Mouse (Mus musculus): Measurements from ENCODE around the gene Slc13a4.

The Slc13a4 gene

GRCm38 (mm10) chr6:35308037-35308436 lies at the start of gene Slc13a4:
TSS of gene Slc13a4 (minus strand) at chr6:35308131.
- no peak for ATAC-seq (ENCODE audit: low TSS enrichment)

- peak; percentile 65; the same call in 1 of the 2 replicates for ATAC-seq (ENCODE audit: low TSS enrichment)
Observed at GRCm38 (mm10) chr6:35355320-35355719, 47.4 kb upstream of the Slc13a4 start.

- peak; percentile 59; the same call in 1 of the 2 replicates for ATAC-seq (ENCODE audit: low TSS enrichment)
Observed at GRCm38 (mm10) chr6:35354622-35354998, 46.7 kb upstream of the Slc13a4 start.

GRCm38 (mm10) chr6:35353846-35354621 lies 46.1 kb upstream of the Slc13a4 start:
- no peak for ATAC-seq (ENCODE audit: low TSS enrichment)

GRCm38 (mm10) chr6:35353416-35353815 lies 45.5 kb upstream of the Slc13a4 start:
- no peak for ATAC-seq (ENCODE audit: low TSS enrichment)

GRCm38 (mm10) chr6:35352867-35353266 lies 44.9 kb upstream of the Slc13a4 start:
- ATAC-seq (ENCODE audit: low TSS enrichment), result no peak

- no peak for ATAC-seq (ENCODE audit: low TSS enrichment)
Observed at GRCm38 (mm10) chr6:35351826-35352225, 43.9 kb upstream of the Slc13a4 start.

GRCm38 (mm10) chr6:35349784-35350183 lies 41.9 kb upstream of the Slc13a4 start:
- ATAC-seq (ENCODE audit: low TSS enrichment), result no peak; the same call in 1 of the 2 replicates

GRCm38 (mm10) chr6:35338640-35339039 lies 30.7 kb upstream of the Slc13a4 start:
- ATAC-seq (ENCODE audit: low TSS enrichment), result no peak

GRCm38 (mm10) chr6:35337836-35338235 lies 29.9 kb upstream of the Slc13a4 start:
- no peak for ATAC-seq (ENCODE audit: low TSS enrichment)

- no peak for ATAC-seq (ENCODE audit: low TSS enrichment)
Observed at GRCm38 (mm10) chr6:35335452-35335851, 27.5 kb upstream of the Slc13a4 start.

GRCm38 (mm10) chr6:35334278-35334677 lies 26.3 kb upstream of the Slc13a4 start:
- no peak for ATAC-seq (ENCODE audit: low TSS enrichment)

GRCm38 (mm10) chr6:35333632-35334031 lies 25.7 kb upstream of the Slc13a4 start:
- no peak for ATAC-seq (ENCODE audit: low TSS enrichment)

- ATAC-seq (ENCODE audit: low TSS enrichment), result no peak
Observed at GRCm38 (mm10) chr6:35330834-35331233, 22.9 kb upstream of the Slc13a4 start.

GRCm38 (mm10) chr6:35329956-35330355 lies 22.0 kb upstream of the Slc13a4 start:
- no peak for ATAC-seq (ENCODE audit: low TSS enrichment)

- peak; percentile 78; the same call in 1 of the 2 replicates for ATAC-seq (ENCODE audit: low TSS enrichment)
Observed at GRCm38 (mm10) chr6:35326111-35326515, 18.2 kb upstream of the Slc13a4 start, which contains the start of gene Fam180a. TSS of gene Fam180a (minus strand) at chr6:35326141.

- no peak for ATAC-seq (ENCODE audit: low TSS enrichment)
Observed at GRCm38 (mm10) chr6:35324306-35324705, 16.4 kb upstream of the Slc13a4 start.

- ATAC-seq (ENCODE audit: low TSS enrichment), result no peak
Observed at GRCm38 (mm10) chr6:35323046-35323445, 15.1 kb upstream of the Slc13a4 start.

GRCm38 (mm10) chr6:35321105-35321504 lies 13.2 kb upstream of the Slc13a4 start:
- no peak for ATAC-seq (ENCODE audit: low TSS enrichment)

GRCm38 (mm10) chr6:35319850-35320249 lies 11.9 kb upstream of the Slc13a4 start:
- peak; percentile 84 for ATAC-seq (ENCODE audit: low TSS enrichment)

GRCm38 (mm10) chr6:35313520-35313919 lies 5.6 kb upstream of the Slc13a4 start:
- no peak for ATAC-seq (ENCODE audit: low TSS enrichment)

- ATAC-seq (ENCODE audit: low TSS enrichment), result no peak
Observed at GRCm38 (mm10) chr6:35309406-35309805, 1.5 kb upstream of the Slc13a4 start.

GRCm38 (mm10) chr6:35307136-35307535 lies 795 bp downstream of the Slc13a4 start:
- no peak for ATAC-seq (ENCODE audit: low TSS enrichment)
